Mouse (Mus musculus) erythroblast, adult 5-6 weeks (primary cell): ENCODE data around the gene C130026I21Rik. TPM values are rescaled to one million over a fixed set of nuclear protein-coding genes. Genes with fewer than 3 reads are reported as not detected.
"Not testable (repeated sequence)": the region's sequence is repeated elsewhere in the genome, so short reads cannot be mapped to it uniquely, and the experiment has no call there.

Experiments
- ATAC-seq: replicated peaks from 2 replicates; pipeline ENCODE4 v1.8.0; 2016; ENCODE audit warnings: moderate number of reproducible peaks, mild to moderate bottlenecking, moderate TSS enrichment, inconsistent platforms; ENCODE audit not compliant: poor library complexity, low FRiP score, severe bottlenecking
- total RNA-seq, 2 experiments: library from RNA; stranded (forward) in 1 of 2; stranded (reverse) in 1 of 2; fragments of 150-400 nt in 1 of 2; fragments of 200-764, 138-1000 nt in 1 of 2; gene quantifications; 2 replicates each; pipeline versions ENCODE4 v1.2.3 to v1.2.4; 2015 to 2017; ENCODE audit warnings: low replicate concordance in 2 of 2

Gene C130026I21Rik
- total RNA-seq, 2 experiments from 2014 or later: 7.9 to 11.3 TPM

DNA sequence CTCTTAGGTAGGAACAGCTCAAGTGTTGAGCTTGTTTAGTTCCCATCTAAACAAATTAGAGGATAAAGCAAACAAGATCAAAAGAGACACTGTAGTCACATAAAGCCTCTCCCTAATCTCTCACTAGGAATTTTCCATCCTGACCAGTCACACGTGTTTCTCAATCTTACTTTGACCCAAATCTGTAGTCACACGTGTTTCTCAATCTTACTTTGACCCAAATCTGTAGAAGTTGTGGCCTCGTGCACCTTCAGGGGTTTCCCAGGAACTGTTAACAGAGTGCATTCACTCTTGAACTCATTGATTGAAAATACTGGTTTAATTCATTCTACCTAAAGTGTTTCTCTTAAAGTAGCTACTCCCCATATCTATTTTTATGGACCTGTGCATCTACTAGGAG, 197.3 kb downstream of the C130026I21Rik start:
- ATAC-seq: not testable (repeated sequence)

DNA sequence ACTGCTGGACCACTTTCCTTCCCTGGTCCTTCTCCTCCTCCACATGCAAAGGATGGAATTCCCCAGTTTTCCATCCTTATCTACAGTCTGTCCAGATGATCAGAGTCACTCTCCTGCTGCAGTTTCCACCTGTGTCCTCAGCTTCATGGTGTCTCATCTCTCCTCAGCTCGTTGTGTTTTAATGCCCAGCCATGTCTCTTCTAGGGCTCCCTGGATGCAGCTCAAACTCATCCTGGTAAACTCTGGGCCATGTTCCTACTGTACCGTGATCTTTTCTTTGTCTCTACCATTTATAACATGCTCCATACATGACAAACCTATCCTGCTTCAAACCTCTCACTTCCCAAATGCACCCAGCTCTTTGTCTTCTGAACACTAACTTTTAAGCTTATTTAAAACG, 198.7 kb downstream of the C130026I21Rik start:
- not testable (repeated sequence) for ATAC-seq

DNA sequence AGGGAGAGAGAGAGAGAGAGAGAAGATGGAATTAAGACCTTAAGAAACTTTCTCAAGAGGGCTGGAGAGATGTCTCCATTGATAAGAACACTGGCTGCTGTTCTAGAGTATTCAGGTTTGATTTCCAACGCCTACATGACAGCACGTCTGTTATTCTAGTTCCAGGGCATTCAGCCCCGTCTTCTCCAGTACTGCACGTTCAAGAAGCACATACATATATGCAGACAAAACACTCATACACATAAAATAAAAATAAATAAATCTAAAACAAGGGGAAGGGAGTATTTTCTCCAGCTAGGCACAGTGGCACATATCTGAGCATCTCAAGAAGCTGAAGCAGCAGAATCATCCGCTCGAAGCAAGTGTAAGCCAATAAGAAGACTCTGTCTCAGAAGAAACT, 234.6 kb downstream of the C130026I21Rik start:
- ATAC-seq: not testable (repeated sequence)

DNA sequence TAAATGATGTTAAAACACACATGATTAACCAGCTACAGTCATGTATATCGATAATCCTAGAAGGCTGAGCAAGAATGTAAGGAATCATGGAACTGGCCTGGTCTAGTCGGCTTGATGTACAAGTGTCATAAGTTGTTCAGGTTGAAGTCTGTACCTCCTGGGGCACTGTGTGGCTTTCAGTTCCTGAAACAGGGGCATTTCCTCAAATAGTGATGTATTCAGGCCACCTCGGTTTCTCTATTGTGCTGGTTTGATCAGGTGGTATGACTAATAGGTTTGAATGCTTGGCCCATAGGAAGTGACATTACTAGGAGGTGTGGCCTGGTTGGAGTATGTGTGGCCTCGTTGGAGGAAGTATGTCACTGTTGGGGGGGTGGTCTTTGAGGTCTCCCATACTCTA, 236.0 kb downstream of the C130026I21Rik start:
- ATAC-seq: not testable (repeated sequence)

DNA sequence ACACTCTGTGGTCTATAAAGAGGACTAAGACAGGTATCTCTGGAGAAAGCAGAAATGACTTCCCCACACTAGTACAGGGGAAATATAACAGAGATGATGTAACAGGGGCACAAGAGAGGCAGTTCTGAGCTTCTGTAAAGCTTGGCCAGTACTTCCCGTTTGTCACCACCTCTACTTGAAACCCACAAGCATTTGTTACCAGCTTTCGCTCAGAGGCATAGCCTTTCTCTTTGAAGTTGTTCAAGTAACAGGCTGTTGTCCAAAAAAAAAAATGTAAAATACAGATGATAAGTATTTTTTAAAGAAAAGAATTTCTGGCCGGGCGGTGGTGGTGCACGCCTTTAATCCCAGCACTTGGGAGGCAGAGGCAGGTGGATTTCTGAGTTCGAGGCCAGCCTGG, 236.8 kb downstream of the C130026I21Rik start:
- ATAC-seq: not testable (repeated sequence)

DNA sequence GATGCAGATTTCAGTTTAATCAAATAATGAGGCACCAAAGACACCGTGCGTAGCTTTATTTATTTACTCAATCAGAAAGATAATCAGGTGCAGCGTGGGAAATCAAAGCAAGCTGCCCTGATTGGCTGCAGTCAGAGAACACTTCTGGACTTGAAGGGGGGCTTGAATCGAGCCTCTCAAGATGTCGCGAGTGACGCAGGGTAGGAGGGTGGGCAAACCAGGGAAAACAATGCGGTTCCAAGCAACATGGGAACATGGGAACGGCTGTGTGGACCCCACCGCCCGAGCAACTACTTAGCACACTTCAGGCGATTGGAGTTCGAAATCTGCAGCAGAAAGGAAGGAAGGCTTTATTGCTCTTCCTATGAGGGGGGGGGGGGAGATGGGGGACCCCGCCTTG, 240.2 kb downstream of the C130026I21Rik start:
- ATAC-seq: not testable (repeated sequence)

DNA sequence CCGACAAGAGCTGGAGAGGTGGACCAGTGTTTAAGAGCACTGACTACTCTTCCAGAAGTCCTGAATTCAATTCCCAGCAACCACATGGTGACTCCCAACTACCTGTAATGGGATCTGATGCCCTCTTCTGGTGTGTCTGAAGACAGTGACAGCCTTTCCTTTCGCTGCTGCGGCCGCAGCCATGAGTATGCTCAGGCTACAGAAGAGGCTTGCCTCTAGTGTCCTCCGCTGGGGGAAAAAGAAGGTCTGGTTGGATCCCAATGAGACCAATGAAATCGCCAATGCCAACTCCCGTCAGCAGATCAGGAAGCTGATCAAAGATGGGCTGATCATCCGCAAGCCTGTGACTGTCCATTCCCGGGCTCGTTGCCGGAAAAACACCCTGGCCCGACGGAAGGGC, 258.4 kb downstream of the C130026I21Rik start:
- ATAC-seq: not testable (repeated sequence)

DNA sequence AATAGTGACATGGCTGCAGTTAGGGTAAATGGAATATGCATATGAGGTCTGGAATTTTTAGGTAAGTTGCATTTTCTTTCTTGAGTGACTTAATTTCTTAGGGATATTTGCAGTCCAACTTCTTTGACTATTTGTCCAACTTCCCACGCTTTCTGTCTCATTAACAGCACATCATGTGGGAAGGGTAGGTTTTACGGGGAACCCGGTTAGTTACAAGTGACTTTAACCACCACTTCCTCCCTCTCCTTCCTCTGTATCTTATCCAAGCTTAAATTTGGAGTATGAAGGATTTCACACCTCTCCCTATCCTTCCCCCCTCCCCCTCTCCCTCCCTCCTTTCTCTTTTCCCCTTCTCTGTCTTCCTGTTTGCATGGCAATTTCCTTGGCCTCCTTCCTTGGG, 259.4 kb downstream of the C130026I21Rik start:
- not testable (repeated sequence) for ATAC-seq

DNA sequence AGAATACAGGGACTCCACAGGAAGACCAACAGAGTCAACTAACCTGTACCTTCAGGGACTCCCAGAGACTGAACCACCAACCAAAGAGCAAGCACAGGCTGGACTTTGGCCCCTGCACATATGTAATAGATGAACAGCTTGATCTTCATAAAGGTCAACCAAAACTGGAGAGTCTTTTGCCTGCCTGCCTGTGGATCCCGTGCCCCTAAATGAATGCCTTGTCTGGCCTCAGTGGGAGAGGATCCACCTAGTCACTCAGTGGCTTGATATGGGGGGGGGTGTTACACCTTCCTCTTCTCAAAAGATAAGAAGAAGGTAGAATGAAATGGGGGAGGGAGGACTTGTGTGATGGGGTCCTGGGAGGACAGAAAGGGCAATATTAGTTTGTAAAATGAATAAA, 262.6 kb downstream of the C130026I21Rik start:
- not testable (repeated sequence) for ATAC-seq

DNA sequence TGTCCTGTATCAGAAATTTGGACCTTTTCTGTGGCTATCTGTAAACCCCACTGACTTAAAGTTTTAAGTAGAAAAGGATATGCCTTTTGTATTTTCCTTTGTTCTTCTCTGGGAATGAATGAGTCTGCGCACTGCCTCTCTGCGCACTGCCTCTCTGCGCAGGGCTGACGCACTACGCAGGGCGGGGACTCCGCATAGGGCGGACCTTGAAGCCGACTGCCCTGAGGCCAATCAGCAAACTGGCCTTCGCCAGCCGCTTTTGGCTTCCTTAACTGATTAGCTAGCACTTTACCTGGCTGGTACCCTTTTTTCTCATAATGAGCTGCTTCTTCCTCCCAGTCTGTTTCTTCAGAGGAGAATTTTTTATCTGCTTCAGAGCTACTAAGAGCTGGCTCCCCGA, 271.1 kb downstream of the C130026I21Rik start:
- ATAC-seq: not testable (repeated sequence)

DNA sequence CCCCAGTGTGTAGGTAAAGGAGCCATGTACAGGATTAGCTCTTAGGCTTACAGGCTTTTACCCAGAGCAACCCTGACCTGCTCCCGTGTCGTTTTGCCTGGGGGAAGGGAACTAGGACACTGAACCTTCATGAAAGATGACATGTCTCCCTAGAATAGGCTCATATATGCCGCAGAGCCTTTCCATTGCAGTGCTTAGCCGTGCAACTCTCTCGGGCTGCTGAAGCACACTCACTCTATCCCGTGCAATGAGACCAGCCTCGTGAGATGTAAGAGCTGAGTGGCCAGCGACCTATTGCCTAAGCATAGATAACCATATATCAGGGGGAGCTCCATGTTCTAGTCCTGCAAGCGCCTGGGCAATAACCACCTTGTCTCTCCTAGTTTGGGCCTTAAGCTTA, 274.1 kb downstream of the C130026I21Rik start:
- ATAC-seq: not testable (repeated sequence)

DNA sequence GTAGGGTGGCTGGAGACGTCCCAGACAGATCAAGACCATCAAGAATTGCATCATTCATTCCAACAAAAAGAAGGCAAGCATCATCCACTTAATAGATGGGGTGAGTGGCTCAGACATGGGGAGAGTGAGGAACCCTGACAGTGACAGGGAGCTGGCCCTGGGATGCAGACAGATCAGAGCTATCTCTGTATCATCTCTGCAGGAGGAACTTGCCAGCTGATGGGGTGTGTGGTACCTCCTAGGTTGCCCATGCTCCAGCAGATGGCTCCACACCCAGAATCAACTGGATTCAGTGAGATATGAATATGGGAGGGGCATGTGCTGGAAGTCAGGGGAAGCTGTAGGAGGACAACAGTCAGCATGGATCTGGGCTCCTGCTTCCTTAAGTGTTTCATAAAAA, 275.9 kb downstream of the C130026I21Rik start:
- not testable (repeated sequence) for ATAC-seq

DNA sequence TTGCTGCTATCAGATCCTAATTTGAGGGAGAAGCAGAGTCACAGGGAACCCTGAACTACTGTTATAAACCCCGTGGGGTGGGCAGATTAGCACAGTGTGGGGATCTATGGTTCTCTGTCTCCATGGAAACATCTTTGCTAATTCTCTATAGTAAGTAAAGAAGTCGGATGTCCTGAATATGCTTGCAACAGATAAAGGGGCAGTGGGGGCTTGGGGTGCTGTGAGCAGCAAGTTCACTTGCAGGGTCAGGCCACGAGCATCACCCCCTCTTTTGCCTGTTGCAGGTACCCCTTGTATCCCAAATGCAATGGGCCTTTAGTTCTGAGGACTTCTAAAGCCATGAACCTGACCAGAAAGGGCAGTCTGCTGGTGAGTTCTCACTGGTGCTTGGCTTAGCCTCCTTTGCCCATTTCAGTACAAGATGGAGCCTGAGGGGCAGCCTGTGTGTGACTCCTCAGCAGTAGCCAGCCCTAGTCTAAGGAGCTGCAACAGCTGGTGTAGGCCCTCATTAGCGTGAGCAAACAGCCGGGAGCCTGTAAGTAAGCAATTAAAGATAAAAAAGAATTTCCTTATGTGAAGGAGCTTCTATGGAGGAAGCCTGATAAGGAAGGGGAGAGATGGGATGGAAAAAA, 276.6 kb downstream of the C130026I21Rik start:
- ATAC-seq: not testable (repeated sequence)

DNA sequence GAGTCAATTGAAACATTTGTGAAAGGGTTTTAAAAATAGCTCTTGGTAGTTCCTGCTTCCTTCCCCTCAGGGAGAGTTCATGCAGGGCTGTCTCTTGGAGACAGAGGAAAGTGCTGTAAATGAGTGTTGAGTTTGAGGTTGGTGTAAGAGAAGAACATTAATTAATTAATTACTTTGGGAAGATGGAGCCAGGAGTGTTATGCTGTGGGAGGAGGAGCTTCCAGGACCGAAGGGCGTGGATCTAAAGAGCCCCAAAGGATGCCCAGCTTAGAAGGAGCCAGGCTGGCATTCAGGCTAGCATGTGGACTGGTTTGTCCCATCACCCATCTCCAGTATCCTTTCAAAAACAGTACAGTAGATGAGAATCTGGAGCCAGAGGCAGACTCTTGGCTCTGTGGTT, 277.1 kb downstream of the C130026I21Rik start:
- not testable (repeated sequence) for ATAC-seq

DNA sequence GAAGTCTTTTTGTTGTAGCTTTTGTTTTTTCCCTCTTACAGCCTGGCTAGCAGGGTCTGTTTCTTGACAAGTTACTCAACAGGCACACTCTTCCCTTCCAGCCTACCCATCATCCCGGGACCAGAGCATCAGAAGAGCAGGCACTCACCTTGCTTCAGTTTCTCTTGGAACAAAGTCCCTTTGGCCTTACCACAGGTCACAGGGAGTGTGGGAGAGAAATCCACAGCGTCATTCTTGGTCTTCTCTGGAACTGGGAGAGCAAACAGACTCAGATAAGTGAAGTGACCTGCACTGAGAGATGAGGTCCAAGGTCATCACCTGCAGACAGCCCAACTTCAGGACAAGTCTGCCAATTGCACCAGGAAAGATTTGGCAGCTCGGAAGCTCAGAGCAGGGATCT, 277.5 kb downstream of the C130026I21Rik start:
- ATAC-seq: not testable (repeated sequence)

DNA sequence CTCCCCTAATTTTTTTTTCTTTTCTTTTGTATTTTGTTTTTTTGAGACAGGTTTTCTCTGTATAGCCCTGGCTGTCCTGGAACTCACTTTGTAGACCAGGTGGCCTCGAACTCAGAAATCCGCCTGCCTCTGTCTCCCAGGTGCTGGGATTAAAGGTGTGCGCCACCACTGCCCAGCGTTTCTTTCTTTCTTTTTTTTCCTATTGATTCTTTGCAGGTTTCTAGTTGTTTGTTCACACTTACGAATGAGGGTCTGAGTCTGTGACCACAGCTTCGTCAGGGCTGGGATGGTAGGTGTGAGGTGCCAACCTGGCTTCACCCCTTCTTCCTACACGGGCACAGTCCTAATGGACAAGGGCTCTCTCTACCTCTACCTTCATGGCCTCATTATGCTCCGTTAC, 281.3 kb downstream of the C130026I21Rik start:
- ATAC-seq: not testable (repeated sequence)

DNA sequence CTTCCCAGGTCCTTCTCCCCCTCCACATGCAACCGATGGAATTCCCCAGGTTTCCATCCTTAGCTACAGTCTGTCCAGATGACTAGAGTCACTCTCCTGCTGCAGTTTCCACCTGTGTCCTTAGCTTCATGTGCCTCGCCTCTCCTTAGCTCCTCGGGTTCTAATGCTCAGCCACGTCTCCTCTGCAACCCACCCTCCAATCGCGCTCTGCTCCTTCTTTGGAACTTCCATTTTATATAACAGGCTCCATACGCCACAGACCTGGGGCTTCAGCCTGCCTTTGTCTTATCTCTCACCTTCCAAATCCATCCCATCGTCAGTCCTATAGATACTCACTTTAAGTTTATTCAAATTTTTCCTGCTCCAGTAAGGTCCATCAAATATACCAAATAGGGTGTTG, 282.6 kb downstream of the C130026I21Rik start:
- not testable (repeated sequence) for ATAC-seq

DNA sequence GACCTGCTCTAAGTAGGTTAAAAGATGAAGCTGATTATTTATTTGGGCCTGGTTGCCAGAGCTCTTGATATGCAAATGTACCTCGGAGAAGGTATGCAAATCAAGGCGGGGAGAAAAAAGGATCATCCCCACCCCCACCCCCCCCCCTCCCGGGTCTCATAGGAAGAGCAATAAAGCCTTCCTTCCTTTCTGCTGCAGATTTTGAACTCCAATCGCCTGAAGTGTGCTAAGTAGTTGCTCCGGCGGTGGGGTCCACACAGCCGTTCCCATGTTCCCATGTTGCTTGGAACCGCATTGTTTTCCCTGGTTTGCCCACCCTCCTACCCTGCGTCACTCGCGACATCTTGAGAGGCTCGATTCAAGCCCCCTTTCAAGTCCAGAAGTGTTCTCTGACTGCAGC, 308.6 kb downstream of the C130026I21Rik start:
- ATAC-seq: not testable (repeated sequence)

DNA sequence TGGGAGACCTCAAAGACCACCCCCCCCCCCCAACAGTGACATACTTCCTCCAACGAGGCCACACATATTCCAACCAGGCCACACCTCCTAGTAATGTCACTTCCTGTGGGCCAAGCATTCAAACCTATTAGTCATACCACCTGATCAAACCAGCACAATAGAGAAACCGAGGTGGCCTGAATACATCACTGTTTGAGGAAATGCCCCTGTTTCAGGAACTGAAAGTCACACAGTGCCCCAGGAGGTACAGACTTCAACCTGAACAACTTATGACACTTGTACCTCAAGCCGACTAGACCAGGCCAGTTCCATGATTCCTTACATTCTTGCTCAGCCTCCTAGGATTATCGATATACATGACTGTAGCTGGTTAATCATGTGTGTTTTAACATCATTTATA, 312.7 kb downstream of the C130026I21Rik start:
- ATAC-seq: not testable (repeated sequence)

DNA sequence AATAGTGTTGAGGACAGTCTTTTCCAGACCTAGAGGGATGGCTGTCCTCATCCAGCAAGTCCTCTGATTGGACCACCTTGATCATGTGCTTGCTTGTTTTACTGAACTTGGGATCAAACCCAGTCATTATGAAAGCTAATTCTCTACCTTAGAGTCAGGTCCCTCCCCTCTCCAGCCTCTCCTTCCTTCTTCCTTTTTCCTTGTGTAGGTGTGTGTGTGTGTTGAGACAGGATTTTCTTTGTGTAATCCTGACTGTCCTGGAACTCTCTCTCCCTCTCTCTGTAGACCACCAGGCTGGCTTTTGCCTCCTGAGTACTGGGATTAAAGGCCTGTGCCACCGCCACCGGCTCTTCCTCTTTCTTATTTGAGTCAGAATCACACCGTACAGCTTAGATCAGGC, 313.6 kb downstream of the C130026I21Rik start:
- ATAC-seq: not testable (repeated sequence)

DNA sequence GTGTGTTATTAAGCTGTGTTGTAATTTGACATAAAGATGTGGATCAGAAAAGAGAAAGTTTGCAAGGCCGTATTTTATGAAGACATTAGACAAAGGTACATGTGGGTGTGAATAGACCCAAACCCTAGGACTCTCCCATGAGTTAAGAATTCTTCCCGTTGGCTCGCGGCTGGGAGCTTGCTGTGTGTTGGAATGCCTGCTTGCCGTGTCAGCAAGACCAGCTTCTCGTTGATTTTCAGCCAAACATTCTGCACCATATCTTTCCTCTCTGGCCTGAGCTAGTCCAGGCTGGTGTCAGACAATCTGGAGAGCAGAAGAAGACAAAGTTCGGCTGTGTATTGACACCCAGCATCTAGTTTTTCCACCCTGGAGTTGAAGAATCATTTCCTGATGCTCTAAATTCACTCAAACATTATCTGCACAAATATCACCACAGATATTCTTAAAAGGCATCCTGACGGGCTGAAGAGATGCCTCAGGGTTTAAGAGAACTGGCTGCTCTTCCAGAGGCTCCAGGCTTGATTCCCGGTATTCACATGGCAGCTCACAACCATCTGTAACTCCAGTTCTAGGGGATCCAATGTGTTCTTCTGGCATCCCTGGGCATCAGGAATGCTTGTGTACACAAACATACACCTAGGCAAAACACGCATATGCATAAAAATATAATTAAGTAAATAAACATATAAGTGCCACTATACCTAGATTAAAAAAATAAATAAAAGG, 317.7 kb downstream of the C130026I21Rik start:
- no peak for ATAC-seq
